Mouse (Mus musculus) spleen, postnatal 4 days (tissue): Measurements from ENCODE around the gene Vmn1r201.

Experiments used
- DNase-seq, 2 experiments: peaks; one replicate each; pipeline ENCODE4 v3.0.0; 2022; ENCODE audit warnings: low spot score in 2 of 2

Gene Vmn1r201

DNA sequence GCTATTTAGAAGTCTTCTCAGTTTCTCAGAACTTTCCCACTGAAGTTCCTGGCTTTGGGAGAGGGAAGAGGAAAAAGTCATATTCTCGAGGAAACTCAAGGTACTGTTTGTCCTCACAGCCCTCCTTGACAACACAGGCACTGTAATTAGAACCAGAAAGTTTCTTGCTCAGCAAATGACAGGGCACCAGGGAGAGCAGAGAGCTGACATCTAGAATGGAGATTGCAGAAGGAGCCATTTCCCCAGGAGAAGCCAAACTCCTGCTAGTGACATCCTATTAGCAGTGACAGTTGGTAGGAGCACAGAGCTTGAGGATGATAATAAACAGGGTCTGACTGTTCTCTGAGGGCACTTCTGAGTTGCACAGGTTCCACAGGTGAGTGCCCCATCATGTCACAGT lies at the start of gene Vmn1r201:
Gene Vmn1r201, plus strand, starts transcription at position 301 of the 400 bp plus-strand sequence.
- no peak for DNase-seq

DNA sequence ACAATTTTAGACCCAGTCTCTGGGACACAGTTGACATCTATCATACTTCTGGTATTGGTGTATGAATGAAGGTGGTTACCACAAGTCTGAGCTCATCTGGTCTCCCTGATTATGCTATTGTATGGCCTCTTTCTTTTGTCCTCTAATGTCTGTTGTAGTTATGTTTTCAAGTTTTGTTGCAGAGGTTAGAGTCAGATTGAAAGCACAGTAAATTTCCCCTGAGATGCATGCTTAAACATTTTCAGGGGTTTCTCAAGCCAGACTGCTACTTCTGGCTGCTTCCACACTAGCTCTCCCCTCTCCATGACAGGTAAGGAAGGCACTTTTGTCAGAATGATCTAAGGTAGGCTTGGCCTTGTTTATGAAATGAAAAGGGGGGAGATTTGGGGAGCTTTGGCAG lies 16.6 kb upstream of the Vmn1r201 start:
- DNase-seq: no peak

DNA sequence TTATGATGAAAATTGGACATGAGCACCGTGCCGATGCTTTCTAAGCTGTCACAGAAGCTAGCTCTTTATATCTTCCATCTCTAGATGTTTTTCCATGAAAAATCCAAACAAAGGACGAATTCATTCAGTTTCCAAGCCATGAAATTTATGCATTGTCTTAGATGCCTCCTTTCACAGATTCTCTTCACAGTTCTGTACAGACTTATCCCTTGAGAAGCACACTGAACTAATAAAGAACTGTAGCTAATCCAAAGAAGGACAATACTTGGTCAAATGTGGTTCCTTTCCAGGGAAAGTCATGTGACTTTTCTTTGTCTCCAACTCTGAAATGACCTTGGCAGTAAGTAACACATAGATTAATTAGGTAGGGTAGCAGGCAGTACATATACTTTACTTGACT lies 30.7 kb downstream of the Vmn1r201 start:
- no peak for DNase-seq

DNA sequence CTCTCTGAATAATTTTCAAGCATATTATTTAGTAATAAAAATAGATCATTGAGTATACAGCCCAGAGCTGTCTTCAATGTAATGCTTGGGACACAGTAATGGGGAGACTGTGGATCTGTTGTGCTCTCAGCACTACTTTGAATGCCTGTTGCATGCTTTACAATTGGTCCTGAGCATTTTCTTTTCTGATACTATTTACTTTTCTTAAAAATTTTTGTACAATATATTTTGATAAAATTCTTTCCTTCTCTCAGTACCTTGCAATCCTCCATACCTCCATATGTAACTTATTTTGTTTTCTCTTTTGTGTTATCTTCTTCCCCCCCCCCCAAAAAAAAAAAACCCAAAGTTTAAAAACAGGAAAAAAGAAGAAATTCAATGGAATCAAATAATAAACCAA lies 33.6 kb downstream of the Vmn1r201 start, which contains the start of gene Vmn1r202:
Gene Vmn1r202, minus strand, starts transcription at position 101 of the 400 bp plus-strand sequence.
- no peak for DNase-seq

DNA sequence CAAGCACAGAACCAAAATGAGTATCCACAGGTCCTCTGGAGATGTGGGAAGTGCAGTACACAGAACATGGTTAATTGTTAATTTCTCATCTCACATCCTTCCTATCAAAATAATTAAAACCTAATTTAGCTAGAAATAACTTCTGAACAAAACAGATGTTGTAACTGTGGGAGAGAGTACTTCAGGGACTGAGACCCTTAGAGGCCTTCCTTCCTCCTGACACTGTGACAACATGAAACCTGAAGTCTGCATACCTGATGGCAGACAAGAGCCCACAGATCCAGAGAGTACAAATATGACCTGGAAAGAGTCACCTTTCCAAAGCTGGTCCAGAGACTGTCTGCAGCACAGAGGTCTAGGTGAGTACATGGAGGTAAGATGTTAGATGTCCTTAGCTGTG lies 46.1 kb downstream of the Vmn1r201 start, which contains the start of gene Vmn1r203:
Gene Vmn1r203, plus strand, starts transcription at position 301 of the 400 bp plus-strand sequence.
- no peak for DNase-seq
